Mouse (Mus musculus) spleen, postnatal 10 days (tissue): ENCODE measurements around the gene Col27a1.

ENCODE experiments used
- DNase-seq, 2 experiments: peaks; one replicate each; pipeline ENCODE4 v3.0.0; 2021 to 2022; ENCODE audit warnings: low spot score in 2 of 2

The Col27a1 gene

DNA sequence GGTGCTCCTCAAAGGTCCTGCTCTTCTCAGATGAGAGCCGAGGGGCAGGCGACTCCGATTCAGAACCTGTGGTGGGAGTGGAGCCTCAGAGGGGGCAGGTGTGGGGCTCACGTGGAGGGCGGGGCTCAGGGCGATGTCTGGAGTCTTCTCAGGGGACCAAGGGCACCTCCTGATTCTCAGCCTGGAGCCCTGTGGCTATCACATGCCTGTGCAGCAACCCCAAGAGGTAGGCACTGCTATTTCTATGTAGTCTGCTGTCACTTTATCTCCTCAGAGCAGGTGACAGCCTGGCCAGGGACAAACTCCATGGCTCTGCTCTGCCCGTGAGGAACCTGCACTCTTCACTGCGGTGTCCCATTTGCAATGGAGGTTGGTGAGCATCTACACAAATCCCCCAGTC, 159.6 kb downstream of the Col27a1 start:
- peak; percentile 50 to 58 for DNase-seq

DNA sequence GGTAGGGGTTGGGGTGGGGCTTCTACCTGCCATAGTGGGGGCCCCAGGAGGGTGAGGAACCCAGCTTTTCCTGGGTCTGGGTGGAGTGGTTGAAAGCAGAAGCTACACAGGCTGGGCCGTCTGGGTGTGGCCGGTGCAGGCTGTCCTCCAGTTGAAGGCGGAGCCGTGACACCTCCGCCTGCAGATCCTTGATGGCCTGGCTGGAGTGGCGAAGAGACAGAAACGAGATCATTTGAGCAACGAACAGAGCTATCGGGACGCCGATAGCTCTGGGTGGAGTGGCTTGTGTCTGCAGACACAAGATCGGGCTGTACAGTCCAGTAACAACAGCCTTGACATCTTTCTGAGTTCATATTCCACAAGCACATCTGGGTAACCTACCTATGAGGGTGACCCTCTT, 160.5 kb downstream of the Col27a1 start:
- peak in 1 of 2 experiments; percentile 82 for DNase-seq

GRCm38 (mm10) chr4:63375367-63375766, 161.6 kb downstream of the Col27a1 start:
- DNase-seq, result peak in 1 of 2 experiments; percentile 31

DNA sequence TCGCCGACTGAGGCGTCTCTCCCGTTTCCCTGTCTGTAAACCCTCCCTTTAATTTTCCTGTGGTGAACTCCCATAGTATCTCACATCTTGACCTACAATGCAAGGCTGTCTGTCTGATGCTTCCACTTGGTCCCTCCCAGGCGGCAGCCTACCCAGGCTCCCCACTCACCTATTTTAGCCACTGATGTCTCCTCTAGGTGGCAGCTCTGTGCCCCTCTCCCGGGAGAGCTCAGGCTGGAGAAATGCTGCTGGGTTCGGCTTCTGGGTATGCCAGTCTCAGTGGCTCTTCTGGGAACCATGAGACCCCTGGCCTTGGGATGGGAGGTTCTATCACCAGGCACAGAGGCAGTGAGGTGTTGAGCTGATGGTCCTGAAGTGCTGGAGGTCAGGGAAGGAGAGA, 163.7 kb downstream of the Col27a1 start:
- DNase-seq, result no peak

- peak in 1 of 2 experiments; percentile 24 for DNase-seq
Observed at GRCm38 (mm10) chr4:63382676-63383369, 169.0 kb downstream of the Col27a1 start.

DNA sequence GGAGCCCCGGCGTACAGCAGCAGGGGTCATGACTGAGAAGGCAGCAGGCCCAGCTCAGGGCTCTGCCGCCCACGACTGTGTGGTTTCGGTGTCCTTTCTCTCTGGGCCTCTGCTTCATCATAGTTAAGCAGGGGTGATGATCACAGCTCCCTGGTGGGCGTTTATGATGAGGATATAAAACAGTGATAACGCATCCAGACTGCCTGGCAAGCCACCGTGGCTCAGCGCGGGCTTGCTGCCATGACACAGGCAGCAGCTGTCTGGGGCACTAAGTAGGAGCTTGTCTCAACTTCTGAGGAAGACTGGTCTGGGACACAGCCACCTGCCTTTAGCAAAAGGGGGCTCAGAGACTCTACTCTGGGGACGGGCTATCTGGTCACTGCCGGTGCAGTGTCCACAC, 169.7 kb downstream of the Col27a1 start:
- no peak for DNase-seq

- DNase-seq, result no peak
Observed at GRCm38 (mm10) chr4:63384262-63384661, 170.5 kb downstream of the Col27a1 start.
